Mouse (Mus musculus) erythroblast, embryonic 14.5 days (primary cell): ENCODE results near the gene Usp17la.
"Not testable (repeated sequence)": the region's sequence is repeated elsewhere in the genome, so short reads cannot be mapped to it uniquely, and the experiment has no call there.

Source experiments
- GATA1 ChIP-seq: IDR thresholded peaks from 2 replicates; pipeline ENCODE4 v1.6.1; 2012; ENCODE audit warnings: low read length, inconsistent platforms, mixed read lengths
- TAL1 ChIP-seq: IDR thresholded peaks from 3 replicates; pipeline ENCODE4 v1.6.1; 2012; ENCODE audit warnings: low read length, inconsistent platforms, mixed read lengths

- not testable (repeated sequence) for TF ChIP-seq TAL1, GATA1
Observed at GRCm38 (mm10) chr7:104851546-104851945, 5.3 kb upstream of the Usp17la start.
